Mouse (Mus musculus): ENCODE data around the gene Syt5.

GRCm38 (mm10) chr7:4562660-4563059 is 15.3 kb upstream of the Syt5 start:
- peak; percentile 52 for TF ChIP-seq CTCF (conservative IDR thresholded peaks at IDR 0.05; ENCODE audit: low read length)
- TF ChIP-seq NANOG (IDR thresholded peaks at IDR 0.05; ENCODE audit: borderline replicate concordance, low read length), result no peak
- no peak for TF ChIP-seq POU5F1 (IDR thresholded peaks at IDR 0.05; ENCODE audit: borderline replicate concordance, low read length)
